Mouse (Mus musculus) limb, embryonic 13.5 days (tissue): ENCODE measurements around the gene 3425401B19Rik. TPM values are rescaled to one million over a fixed set of nuclear protein-coding genes. Genes with fewer than 3 reads are reported as not detected.
A peak's percentile ranks its signal among the peaks of the same experiment; 100 is the strongest.

Source experiments
- ATAC-seq: fragments of 200-750 bp; cut with Nextera tagmentation; 2 replicates; pipeline ENCODE4 v1.8.0; 2017; ENCODE audit warnings: low read depth, moderate number of reproducible peaks, moderate TSS enrichment; ENCODE audit not compliant: low FRiP score
- H3K27ac ChIP-seq: fragments of 300-500 bp; sonication (generic); 2 replicates; pipeline ENCODE4 v1.5.1; 2015; ENCODE audit warnings: inconsistent platforms, mild to moderate bottlenecking, moderate library complexity
- H3K27me3 ChIP-seq: fragments of 300-500 bp; sonication (generic); 2 replicates; pipeline ENCODE4 v1.6.1; 2015; ENCODE audit warnings: mild to moderate bottlenecking, inconsistent platforms
- H3K36me3 ChIP-seq: fragments of 300-500 bp; sonication (generic); 2 replicates; pipeline ENCODE4 v1.6.1; 2015; ENCODE audit warnings: inconsistent platforms, mild to moderate bottlenecking, moderate library complexity
- H3K4me1 ChIP-seq: fragments of 300-500 bp; sonication (generic); 2 replicates; pipeline ENCODE4 v1.6.1; 2015; ENCODE audit warnings: inconsistent platforms
- H3K4me2 ChIP-seq: fragments of 300-500 bp; sonication (generic); replicated peaks from 2 replicates; pipeline ENCODE4 v1.6.1; 2015; ENCODE audit warnings: inconsistent platforms, mild to moderate bottlenecking, moderate library complexity
- H3K4me3 ChIP-seq: fragments of 300-500 bp; sonication (generic); 2 replicates; pipeline ENCODE4 v1.5.1; 2015; ENCODE audit warnings: moderate library complexity, mild to moderate bottlenecking, inconsistent platforms
- H3K9ac ChIP-seq: fragments of 300-500 bp; sonication (generic); 2 replicates; pipeline ENCODE4 v1.6.1; 2015; ENCODE audit warnings: mild to moderate bottlenecking, inconsistent platforms
- H3K9me3 ChIP-seq: fragments of 300-500 bp; sonication (generic); 2 replicates; pipeline ENCODE4 v1.6.1; 2016; ENCODE audit warnings: inconsistent platforms
- WGBS: fragments of 180-500 bp; shearing (Covaris S2); methylation state at CpG from one replicate; pipeline ENCODE4 v1.1.7; 2015; 5-methylcytosine and 5-hydroxymethylcytosine counted together
- polyA plus RNA-seq: library from polyadenylated mRNA; unstranded; fragments of >200 nt; fragmentation: Nextera tagmentation; extraction: Ambion mirVana; gene quantifications from 2 replicates; pipeline ENCODE4 v1.2.1, GENCODE M21; 2015

Gene 3425401B19Rik
- polyA plus RNA-seq, 1 experiment from 2014 or later, result 0.69 TPM

DNA sequence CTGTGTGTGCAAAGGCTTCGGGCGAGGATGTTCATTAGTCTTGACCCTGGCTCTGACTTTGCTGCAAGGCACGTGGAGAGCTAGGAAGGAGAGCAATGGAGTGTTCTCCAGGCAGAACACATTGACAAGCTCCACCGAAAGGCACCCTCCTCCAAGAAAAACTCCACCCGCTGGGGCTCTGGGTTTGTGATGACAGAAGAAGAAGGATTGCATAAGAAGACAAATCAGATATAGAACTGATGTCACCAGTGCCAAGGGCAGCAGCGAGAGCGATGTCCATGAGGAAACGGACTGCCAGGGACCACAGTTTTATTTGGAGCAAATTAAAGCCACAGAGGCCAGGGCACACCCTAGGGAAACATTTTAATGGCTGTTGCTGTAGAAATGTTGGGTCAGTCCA is 12.7 kb upstream of the 3425401B19Rik start:
- Histone ChIP-seq H3K4me1 (peaks cover 27% of the 10 kb centered on the region), H3K27me3 (no peaks in the 10 kb centered on the region), H3K9me3 (no peaks in the 10 kb centered on the region), H3K27ac (no peak overlapping the region), H3K36me3 (no peaks in the 10 kb centered on the region), H3K4me3 (no peak overlapping the region), H3K9ac (no peak overlapping the region), H3K4me2 (no peak overlapping the region)
- WGBS, result 74% methylated on average over 8 of the region's 8 CpGs
- no peak for ATAC-seq

- no peaks in the 10 kb centered on the region for H3K36me3 ChIP-seq
- H3K4me1 ChIP-seq, result peaks cover 27% of the 10 kb centered on the region
- no peak overlapping the region for H3K9ac ChIP-seq
- 82% methylated on average over 2 of the region's 2 CpGs for WGBS
- no peak overlapping the region for H3K4me3 ChIP-seq
- no peaks in the 10 kb centered on the region for H3K9me3 ChIP-seq
- H3K27ac ChIP-seq, result no peak overlapping the region
- no peak overlapping the region for H3K4me2 ChIP-seq
- no peaks in the 10 kb centered on the region for H3K27me3 ChIP-seq
- no peak for ATAC-seq
These were observed 11.3 kb upstream of the 3425401B19Rik start for GRCm38 (mm10) chr14:32696344-32696743.

- H3K27me3 ChIP-seq, result no peaks in the 10 kb centered on the region
- 78% methylated on average over 2 of the region's 2 CpGs for WGBS
- no peak for ATAC-seq
These were observed 10.8 kb upstream of the 3425401B19Rik start for GRCm38 (mm10) chr14:32695906-32696305.

GRCm38 (mm10) chr14:32684735-32685105 is 373 bp downstream of the 3425401B19Rik start:
- Histone ChIP-seq H3K4me2 (no peak overlapping the region; the same call in 1 of the 2 replicates), H3K36me3 (no peaks in the 10 kb centered on the region), H3K27me3 (no peaks in the 10 kb centered on the region), H3K27ac (no peak overlapping the region), H3K4me3 (no peak overlapping the region), H3K9ac (no peak overlapping the region), H3K9me3 (no peaks in the 10 kb centered on the region), H3K4me1 (peaks cover 19% of the 10 kb centered on the region)
- no peak for ATAC-seq
- 71% methylated on average over 19 of the region's 19 CpGs for WGBS

More at GRCm38 (mm10) chr14:32695906-32696305, 10.8 kb upstream of the 3425401B19Rik start:
- Histone ChIP-seq H3K27ac (no peak overlapping the region), H3K4me2 (no peak overlapping the region), H3K4me1 (peaks cover 25% of the 10 kb centered on the region), H3K9ac (no peak overlapping the region), H3K9me3 (no peaks in the 10 kb centered on the region), H3K36me3 (no peaks in the 10 kb centered on the region), H3K4me3 (no peak overlapping the region)

- Histone ChIP-seq H3K36me3 (no peaks in the 10 kb centered on the region), H3K27me3 (no peaks in the 10 kb centered on the region), H3K9me3 (no peaks in the 10 kb centered on the region), H3K4me2 (peak overlapping the region; percentile 21), H3K4me1 (peaks cover 19% of the 10 kb centered on the region), H3K27ac (no peak overlapping the region), H3K9ac (no peak overlapping the region), H3K4me3 (no peak overlapping the region)
- WGBS, result 59% methylated on average over 19 of the region's 19 CpGs
- no peak for ATAC-seq
These were observed 935 bp downstream of the 3425401B19Rik start for GRCm38 (mm10) chr14:32683982-32684734.

DNA sequence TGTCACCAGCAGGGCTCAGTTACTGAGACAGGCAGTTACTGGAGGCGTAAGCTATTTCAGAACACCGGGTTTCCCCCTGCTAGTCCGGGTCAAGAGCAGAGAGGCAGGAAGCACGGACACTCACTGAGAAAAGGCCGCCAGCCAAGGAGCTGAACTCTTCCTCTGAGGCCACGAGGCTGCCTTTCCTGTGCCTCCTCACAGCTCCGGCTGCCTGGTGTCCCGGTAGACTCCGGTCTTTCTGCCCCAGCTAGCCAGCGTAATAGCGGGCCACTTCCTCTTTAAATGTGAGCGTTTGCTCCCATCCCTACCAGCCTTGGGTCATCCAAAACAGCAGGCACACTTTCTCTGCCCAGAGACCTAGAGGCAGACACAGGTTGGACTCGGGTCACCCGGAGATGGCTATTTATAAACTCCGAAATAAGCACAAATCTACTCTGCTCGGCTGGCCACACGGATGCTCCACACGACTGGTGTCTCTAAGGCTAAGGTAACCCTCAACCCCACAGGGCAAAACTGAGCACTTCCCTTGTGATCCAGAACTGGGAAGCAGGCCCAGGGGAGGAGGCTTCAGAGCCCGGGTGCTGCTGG is 1.7 kb downstream of the 3425401B19Rik start:
- H3K4me2 ChIP-seq, result peak overlapping the region; percentile 21
- no peaks in the 10 kb centered on the region for H3K9me3 ChIP-seq
- WGBS, result 52% methylated on average over 19 of the region's 19 CpGs
- H3K9ac ChIP-seq, result no peak overlapping the region
- H3K36me3 ChIP-seq, result no peaks in the 10 kb centered on the region
- H3K27ac ChIP-seq, result no peak overlapping the region
- H3K27me3 ChIP-seq, result no peaks in the 10 kb centered on the region
- no peak for ATAC-seq
- no peak overlapping the region for H3K4me3 ChIP-seq
- peaks cover 19% of the 10 kb centered on the region for H3K4me1 ChIP-seq

DNA sequence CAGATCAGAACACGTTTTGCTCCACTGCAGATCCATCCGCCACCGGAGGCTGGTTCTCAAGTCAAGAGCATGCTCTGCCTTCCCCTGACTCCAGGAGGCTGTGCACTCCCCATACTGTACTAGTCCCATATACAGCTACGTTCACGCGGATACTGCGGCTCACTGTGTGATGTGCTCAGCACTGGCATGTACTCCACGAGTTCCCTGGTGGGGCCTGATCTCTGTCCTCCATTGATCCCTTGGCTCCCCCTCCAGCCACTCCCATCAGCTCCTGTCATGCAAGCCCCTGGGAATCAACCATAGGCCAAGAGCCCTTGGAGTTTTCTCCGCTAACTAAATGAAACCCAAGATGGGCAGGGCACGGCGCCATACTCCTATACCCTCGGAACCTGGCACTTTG is 2.6 kb downstream of the 3425401B19Rik start:
- H3K9ac ChIP-seq, result no peak overlapping the region
- H3K27me3 ChIP-seq, result no peaks in the 10 kb centered on the region
- H3K4me3 ChIP-seq, result no peak overlapping the region
- H3K4me2 ChIP-seq, result no peak overlapping the region
- ATAC-seq, result no peak
- H3K27ac ChIP-seq, result no peak overlapping the region
- no peaks in the 10 kb centered on the region for H3K9me3 ChIP-seq
- no peaks in the 10 kb centered on the region for H3K36me3 ChIP-seq
- whole genome bisulfite sequencing, result 93% methylated on average over 12 of the region's 12 CpGs
- peaks cover 19% of the 10 kb centered on the region for H3K4me1 ChIP-seq

DNA sequence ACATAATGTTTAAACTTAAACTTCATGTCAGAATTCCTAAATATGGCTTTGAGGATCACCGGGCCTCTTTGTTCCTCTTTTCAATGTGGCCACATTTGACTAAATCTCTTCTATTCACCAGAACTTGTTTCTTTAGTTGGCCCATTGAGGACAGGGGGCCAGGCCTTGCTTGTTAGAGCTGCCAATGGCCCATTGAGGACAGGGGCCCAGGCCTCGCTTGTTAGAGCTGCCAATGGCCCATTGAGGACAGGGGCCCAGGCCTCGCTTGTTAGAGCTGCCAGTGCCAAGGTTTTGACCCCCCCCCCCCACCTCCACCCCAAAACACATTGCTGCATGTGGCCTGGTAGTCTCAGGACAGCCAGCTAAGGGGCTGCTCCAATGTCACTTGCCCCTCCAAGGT is 3.5 kb downstream of the 3425401B19Rik start:
- ATAC-seq, result no peak
- Histone ChIP-seq H3K4me2 (no peak overlapping the region), H3K36me3 (no peaks in the 10 kb centered on the region), H3K9me3 (no peaks in the 10 kb centered on the region), H3K4me1 (peaks cover 19% of the 10 kb centered on the region), H3K27ac (no peak overlapping the region), H3K27me3 (no peaks in the 10 kb centered on the region), H3K4me3 (no peak overlapping the region), H3K9ac (no peak overlapping the region)
- WGBS, result 93% methylated on average over 3 of the region's 3 CpGs

DNA sequence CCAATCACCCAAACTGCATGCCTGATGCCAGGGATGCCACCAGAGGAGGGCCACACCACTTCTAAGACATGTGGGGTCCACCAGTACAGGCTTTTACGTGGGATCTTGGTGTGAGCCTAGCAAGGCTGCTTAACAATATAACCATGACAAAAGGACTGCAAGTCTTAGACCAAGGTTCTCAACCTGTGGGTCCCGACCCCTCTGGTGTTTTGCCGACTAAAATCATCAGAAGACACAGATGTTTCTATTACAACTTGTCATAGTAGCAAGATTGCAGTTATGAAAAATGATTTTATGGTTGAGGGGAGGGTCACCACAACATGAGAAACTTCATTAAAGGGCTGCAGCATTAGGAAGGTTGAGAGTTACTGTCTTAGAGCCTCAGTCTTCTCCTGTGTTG is 6.5 kb downstream of the 3425401B19Rik start:
- H3K9me3 ChIP-seq, result no peaks in the 10 kb centered on the region
- WGBS, result 75% methylated on average over 3 of the region's 3 CpGs
- H3K9ac ChIP-seq, result no peak overlapping the region
- no peak overlapping the region for H3K4me2 ChIP-seq
- no peak overlapping the region for H3K27ac ChIP-seq
- H3K4me1 ChIP-seq, result peaks cover 4% of the 10 kb centered on the region
- no peak for ATAC-seq
- no peak overlapping the region for H3K4me3 ChIP-seq
- no peaks in the 10 kb centered on the region for H3K36me3 ChIP-seq
- no peaks in the 10 kb centered on the region for H3K27me3 ChIP-seq

DNA sequence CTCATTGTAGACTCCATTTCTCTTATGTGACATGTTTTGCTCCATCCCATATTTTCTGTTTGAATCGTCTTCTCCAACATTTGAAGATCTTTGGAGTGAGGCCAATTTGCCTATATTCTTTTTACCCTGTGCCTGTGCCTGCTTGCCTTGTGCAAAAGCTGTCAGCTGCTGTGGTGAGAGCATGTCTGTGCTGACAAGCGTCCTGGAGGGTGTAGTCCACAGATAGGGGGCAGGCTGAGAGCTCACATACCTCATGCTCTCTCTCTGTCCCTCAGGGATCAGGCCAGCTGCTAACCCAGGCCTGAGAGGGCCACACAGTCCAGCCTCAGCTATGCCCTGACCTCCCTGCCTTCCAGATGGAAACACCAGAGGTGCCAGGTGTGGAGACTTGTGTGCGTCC is 11.9 kb downstream of the 3425401B19Rik start:
- Histone ChIP-seq H3K27me3 (no peaks in the 10 kb centered on the region), H3K36me3 (no peaks in the 10 kb centered on the region), H3K9ac (no peak overlapping the region), H3K9me3 (no peaks in the 10 kb centered on the region), H3K4me3 (no peak overlapping the region), H3K4me1 (no peaks in the 10 kb centered on the region), H3K27ac (no peak overlapping the region), H3K4me2 (no peak overlapping the region)
- ATAC-seq, result no peak; the same call in 1 of the 2 replicates
- WGBS, result 53% methylated on average over 3 of the region's 3 CpGs

DNA sequence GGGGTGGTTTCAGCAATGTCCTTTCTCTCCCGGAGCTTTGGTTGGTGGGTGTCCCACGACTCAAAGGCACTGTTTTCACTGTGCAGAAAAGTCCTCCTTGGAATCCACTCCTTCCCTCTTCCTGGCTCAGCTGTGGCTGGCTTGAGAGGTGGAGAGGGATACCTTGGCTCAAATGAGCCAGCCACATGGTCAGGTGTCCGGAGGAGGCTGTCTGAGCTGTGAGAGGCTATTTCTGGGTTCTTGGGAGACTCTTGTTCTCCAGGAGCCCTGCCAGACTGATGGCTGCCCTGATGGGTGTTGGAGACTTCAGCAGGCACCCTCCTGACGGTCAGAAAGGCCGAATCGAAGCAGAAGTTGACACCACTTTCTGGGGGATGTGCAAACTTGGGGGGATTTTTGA is 22.0 kb downstream of the 3425401B19Rik start:
- Histone ChIP-seq H3K4me1 (no peaks in the 10 kb centered on the region), H3K36me3 (no peaks in the 10 kb centered on the region), H3K27ac (no peak overlapping the region), H3K4me2 (no peak overlapping the region), H3K27me3 (peaks cover 20% of the 10 kb centered on the region), H3K4me3 (no peak overlapping the region), H3K9me3 (no peaks in the 10 kb centered on the region), H3K9ac (no peak overlapping the region)
- ATAC-seq, result no peak
- 84% methylated on average over 6 of the region's 6 CpGs for WGBS

DNA sequence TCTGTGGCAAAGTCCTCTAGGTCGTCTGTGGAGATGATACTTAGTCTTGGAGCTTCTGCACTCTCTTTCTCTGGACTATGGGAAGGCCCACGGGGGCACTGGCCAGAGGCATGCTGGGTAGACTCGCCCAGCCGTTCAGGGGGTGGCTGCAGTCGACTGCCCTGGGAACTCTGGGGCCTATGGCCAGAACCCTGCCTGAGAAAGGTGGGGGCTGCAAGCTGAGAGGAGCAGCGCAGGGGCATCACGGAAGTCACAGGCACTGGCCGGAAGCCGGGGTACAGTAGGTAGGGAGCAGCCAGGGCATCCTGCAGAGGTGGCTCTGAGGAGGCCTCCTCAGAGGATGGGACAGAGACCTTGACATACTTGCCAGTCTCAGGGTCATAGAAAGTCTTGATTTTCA is 25.3 kb downstream of the 3425401B19Rik start:
- WGBS, result 78% methylated on average over 9 of the region's 9 CpGs
- no peak overlapping the region for H3K4me2 ChIP-seq

GRCm38 (mm10) chr14:32638485-32638884 is 46.6 kb downstream of the 3425401B19Rik start:
- Histone ChIP-seq H3K27me3 (0 out of 2 replicates have a peak, but pooled peaks cover 2% of the 10 kb centered on the region), H3K4me1 (no peaks in the 10 kb centered on the region), H3K36me3 (no peaks in the 10 kb centered on the region), H3K9me3 (no peaks in the 10 kb centered on the region), H3K4me2 (no peak overlapping the region), H3K4me3 (no peak overlapping the region), H3K27ac (no peak overlapping the region), H3K9ac (no peak overlapping the region)
- WGBS, result 68% methylated on average over 2 of the region's 2 CpGs
- ATAC-seq, result no peak

More for the DNA sequence above, 25.3 kb downstream of the 3425401B19Rik start:
- H3K4me1 ChIP-seq, result no peaks in the 10 kb centered on the region
- peaks cover 20% of the 10 kb centered on the region for H3K27me3 ChIP-seq
- no peak overlapping the region for H3K27ac ChIP-seq
- H3K36me3 ChIP-seq, result no peaks in the 10 kb centered on the region
- no peaks in the 10 kb centered on the region for H3K9me3 ChIP-seq
- H3K4me3 ChIP-seq, result no peak overlapping the region
- H3K9ac ChIP-seq, result no peak overlapping the region
- ATAC-seq, result no peak
